Mouse (Mus musculus) gonadal fat pad, adult 2 months (tissue): ENCODE measurements around the gene Cd79b. TPM values are rescaled to one million over a fixed set of nuclear protein-coding genes. Genes with fewer than 3 reads are reported as not detected.

Experiments
- DNase-seq: peaks from one replicate; pipeline ENCODE4 v3.0.0-alpha.2; 2012; ENCODE audit warnings: low read depth
- polyA plus RNA-seq: library from polyadenylated mRNA; depleted of rRNA; stranded (reverse); fragments of >200 nt; gene quantifications from 2 replicates; pipeline ENCODE4 v1.2.3, GENCODE M21; 2012; rRNA removed

Cd79b gene
- polyA plus RNA-seq, 1 experiment: 3.8 TPM

DNA sequence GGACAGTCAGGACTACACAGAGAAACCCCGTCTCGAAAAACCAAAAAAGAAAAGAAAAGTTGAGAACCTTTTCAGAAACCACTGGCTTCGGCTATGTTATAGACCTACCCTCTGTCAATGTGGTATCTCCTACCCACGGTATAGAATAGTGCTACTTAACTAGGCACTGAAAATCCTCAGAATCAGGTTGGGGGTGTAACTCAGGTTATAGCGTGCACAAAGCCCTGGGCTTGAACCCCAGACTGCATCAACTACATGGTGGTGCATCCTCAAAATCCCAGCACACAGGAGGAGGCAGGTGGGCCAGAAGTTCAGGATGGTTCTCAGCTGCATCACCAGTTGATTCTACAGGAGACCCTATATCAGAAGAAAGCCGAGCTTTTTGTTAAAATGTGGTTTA, 40.8 kb downstream of the Cd79b start:
- no peak for DNase-seq

GRCm38 (mm10) chr11:106273311-106273684, 41.3 kb downstream of the Cd79b start:
- DNase-seq: no peak

DNA sequence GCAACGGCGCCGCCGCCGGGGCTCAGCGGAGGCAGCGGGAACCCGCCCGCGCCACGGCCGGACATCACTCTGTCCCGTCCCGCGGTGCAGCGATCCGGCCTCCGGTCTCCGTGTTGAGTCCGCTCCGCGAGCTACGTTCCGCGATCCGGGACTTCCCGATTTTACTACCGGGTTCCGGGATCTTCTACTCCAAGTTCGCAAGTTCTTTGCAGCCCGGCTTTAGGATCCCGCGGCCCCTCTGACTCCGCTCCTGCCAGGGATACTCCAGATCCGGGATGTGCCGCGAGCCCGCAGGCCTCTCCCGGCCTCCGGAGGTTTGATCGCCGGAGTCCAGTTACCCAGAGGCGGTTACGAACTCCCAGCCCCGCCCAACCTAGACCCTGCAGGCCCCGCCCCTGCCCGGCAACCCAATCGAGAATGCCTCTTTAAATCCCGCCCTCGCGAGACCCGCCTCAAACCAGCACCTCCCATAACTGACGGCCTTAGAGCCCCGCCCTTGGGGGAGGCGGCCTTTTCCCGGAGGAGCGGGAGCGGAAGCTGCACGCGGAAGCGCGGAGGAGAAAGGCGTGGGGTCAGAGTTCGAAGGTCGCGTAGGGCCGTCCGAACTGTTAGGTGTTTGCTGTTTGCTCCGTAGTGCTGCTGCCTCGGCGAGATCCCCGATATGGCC, 41.8 kb downstream of the Cd79b start, which contains the start of gene Smarcd2:
Gene Smarcd2, minus strand, starts transcription at position 329 of the 667 bp plus-strand sequence.
- DNase-seq: no peak

DNA sequence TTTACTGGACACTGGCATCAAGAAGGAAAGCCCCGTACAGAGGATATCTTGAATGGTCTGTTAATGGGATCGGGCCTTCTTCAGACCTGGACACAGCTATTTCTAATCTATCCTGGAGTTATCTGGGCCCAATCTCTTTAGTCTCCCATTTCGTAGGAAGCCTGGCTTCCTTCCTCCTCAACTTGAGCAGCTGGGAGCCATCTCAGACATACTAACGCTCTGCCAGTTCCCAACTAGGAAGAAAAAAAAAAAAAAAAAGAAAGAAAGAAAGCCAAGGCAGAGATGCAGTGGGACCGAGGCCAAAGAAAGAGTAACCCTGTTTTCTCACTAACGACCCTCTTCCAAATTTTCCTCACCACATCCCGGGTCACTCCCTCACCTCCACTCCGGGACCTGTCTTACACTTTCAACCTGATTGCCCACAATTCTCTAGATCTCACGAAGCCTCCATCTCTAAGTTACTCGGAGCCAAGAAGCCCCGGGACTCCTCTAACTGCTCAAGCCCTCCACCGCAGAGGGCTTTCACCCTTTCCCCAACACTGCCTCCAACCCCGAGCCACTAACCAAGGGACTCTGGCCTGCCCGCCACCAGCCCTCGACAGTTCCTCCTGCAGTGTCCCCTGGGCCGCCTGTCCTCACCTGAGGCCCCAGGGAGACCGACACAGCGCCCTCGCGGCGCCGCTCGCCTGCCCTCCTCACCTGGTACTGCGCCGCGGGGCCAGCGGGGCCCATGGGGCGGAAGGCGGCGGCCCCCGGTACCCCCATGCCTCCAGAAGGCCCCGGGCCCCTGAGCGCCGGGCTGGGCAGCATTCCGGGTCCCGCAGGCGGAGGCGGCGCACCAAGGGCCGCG, 42.5 kb downstream of the Cd79b start:
- DNase-seq: no peak

DNA sequence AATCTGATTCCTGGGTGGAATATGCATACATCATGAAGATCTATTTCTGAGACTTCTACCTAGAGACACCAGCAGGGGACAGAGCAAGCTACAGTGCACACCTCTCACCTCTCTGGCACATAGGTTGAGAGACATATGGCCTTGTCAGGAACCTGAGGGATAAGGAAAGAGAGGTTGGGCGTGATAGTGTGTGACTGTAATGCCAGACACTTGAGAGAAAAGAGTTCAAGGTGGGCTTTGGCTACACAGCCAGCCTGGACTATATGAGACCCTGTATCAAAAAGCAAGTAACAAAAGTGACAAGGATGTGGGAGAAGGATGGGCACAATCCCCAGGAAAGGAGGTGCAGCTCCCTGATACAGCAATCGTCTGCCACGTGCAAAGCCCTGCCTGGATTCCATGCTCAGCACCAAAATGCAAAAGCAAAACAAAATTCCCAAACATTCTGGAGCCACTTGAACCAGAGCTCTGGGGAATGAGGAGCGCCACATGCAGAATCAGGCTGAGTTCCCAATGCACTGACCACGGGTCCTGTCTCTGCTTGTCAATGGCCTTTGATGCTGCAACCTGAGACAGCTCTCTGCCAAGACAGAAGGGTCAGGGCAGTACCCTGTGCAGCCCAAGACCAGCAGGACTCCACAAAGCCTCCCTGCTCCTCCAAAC, 43.3 kb downstream of the Cd79b start:
- DNase-seq: no peak

DNA sequence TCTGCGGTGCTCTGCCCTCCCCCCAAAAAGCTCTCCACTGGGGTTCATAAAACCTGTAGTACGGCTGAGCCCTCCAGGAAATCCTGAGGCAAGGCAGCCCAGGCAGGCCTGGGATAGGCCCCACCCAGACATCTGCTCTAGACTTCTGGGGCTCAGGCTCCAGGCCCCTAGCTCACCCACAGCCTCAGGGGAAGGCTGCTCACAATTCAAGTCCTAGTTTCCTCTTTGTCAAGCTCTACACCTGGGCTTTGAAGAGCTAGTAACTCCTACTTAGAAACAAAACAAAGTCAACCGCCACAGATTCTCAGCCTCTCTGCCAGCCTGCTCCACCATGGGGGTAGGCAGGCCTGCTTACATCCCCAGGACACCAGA, 45.5 kb downstream of the Cd79b start:
- DNase-seq: no peak

DNA sequence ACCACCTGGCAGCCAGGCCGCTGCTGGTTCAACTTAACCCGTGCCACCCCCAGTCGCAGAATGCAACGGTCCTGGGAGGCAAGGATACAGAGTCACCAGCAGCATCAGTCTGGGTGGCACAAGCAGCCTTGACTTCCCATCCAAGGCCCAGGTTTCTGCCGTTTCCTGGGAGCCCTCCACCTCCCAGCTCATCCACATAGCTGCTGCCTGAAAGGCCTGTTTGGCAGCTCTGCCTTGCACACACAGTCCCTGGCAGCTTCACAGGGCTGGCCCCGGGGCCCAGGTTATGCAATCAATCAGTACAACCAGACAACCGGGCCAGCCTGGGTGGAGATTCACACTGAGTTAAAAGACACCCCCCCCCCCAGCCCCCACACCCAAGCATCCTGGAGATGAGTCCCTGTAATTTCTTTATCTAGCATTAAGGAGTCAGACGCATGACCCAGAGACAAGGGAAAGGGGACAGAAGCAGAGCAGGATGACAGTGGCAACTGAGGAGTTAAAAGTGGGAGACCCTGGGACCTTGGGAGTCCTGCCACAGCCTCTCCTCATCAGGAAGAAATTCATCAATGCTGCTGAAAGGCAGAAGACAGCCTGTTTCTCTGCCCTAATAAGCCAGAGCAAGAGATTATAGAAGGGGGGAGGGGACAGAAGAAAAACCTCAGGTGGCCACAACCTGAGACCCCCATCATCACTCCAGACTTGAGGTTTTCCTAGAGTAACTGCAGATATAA, 46.1 kb downstream of the Cd79b start:
- DNase-seq: peak; percentile 85

GRCm38 (mm10) chr11:106267871-106268270, 46.7 kb downstream of the Cd79b start:
- DNase-seq: no peak

DNA sequence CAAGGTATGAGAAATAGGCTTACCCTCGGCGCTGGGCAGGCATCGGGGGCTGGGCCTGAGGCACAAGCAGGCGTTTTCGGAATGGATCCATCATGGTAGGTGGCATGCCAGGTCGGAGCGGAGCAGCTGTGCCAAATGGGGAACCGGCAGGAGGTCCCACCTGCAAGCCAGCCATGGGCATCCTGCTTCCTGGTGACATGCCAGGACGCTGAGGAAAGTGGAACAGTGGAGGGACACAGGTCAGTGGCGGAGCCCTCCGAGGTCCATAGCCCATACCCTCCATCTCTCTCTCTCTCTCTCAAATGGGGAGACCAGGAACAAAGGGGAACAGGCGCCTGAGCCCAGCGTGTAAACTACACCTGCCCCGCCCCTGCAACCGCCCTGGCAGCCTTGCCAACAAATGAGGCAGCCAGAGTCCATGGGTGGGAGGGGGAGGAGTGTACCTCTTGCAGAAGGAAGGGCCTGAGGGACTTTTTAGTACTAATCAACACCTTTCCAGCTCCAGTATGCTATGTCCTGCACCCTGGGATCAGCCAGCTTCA, 47.2 kb downstream of the Cd79b start:
- DNase-seq: no peak

DNA sequence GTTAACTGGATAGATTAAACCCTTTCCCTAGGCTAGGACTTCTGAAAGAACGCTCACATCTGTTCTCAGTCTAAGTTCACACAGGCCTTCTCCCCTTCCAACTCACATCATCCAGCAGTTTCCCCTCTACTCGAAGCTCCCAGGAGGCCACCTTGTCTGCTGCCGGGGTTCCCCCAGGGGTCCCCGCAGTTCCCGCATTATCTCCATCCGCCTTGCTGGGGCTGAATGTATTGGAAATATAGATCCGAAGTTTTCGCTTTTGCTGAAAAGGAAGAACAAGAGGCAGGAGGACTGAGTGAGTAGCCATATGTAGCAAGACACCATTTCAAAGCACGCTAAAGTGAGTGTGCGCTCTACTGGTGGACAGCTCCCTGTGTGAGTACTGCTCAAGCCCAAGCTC, 48.1 kb downstream of the Cd79b start:
- no peak for DNase-seq

GRCm38 (mm10) chr11:106265570-106265969, 49.0 kb downstream of the Cd79b start:
- no peak for DNase-seq

DNA sequence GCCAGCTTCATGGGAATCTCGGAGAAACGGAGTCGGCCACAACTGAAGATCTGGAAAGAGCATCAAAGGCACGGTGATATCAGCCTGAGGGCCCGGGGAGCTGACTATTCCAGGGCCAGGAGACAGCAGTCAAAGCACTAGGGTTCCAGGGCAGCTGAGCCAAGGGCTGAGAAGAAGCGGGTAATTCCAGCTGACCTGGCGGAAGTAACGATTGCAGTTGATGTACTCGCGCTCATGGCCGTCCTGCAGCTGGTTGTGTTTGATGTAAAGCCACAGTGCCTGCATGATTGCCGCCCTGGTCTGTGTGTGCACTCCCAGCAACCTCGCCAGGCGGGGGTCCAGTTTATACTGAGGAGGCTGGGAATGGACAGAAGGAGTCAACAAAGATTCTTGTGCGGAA, 49.6 kb downstream of the Cd79b start:
- DNase-seq: no peak

DNA sequence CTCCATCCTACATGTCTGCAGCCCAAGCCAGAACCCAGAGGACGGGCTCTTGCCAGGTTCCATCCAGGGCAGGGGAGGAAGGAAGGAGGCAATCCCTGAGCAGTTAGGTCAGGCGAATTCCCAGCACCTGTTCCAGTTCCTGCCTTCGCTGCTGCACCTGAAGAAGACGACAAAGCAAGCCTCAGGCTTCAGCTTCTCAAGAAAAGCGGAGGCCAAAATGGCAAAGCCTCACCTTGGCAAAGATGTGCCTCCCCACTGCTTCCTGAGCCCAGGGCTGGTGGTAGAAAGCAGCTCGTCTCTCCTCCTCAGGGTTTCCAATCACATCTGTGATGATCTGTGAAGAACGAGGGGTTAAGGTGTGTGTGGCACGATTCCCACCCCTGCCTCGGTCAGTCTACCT, 50.6 kb downstream of the Cd79b start:
- DNase-seq: no peak

Other genes with a start within 250 kb of the Cd79b start
- gene Taco1, start 248.7 kb downstream of the Cd79b start, polyA plus RNA-seq: 11.1 and 11.5 TPM in 2 replicates
- 40.4 and 48.1 TPM in 2 replicates for gene Map3k3, start 230.1 kb downstream of the Cd79b start, polyA plus RNA-seq
- gene Gm10840, start 153.9 kb downstream of the Cd79b start, polyA plus RNA-seq: 2.0 TPM in 1 of 2 replicates, not detected in the other
- gene Limd2, start 153.9 kb downstream of the Cd79b start, polyA plus RNA-seq: 32.5 and 36.3 TPM in 2 replicates
- 35.8 and 38.6 TPM in 2 replicates for gene Strada, start 112.6 kb downstream of the Cd79b start, polyA plus RNA-seq
- 17.7 and 19.2 TPM in 2 replicates for gene Ccdc47, start 98.4 kb downstream of the Cd79b start, polyA plus RNA-seq
- 14.3 and 16.8 TPM in 2 replicates for gene Ddx42, start 97.8 kb downstream of the Cd79b start, polyA plus RNA-seq
- gene Ftsj3, start 58.7 kb downstream of the Cd79b start, polyA plus RNA-seq: 24.3 and 30.3 TPM in 2 replicates
- gene Psmc5, start 58.6 kb downstream of the Cd79b start, polyA plus RNA-seq: 64.0 and 70.2 TPM in 2 replicates
- 115 and 116 TPM in 2 replicates for gene Smarcd2, start 41.8 kb downstream of the Cd79b start, polyA plus RNA-seq
- gene Tcam1, start 38.1 kb downstream of the Cd79b start, polyA plus RNA-seq: 0.45 and 0.61 TPM in 2 replicates
- not detected in 2 replicates for gene Gh, start 12.9 kb downstream of the Cd79b start, polyA plus RNA-seq
- 0.36 and 0.60 TPM in 2 replicates for gene Scn4a, start 38.5 kb upstream of the Cd79b start, polyA plus RNA-seq
- gene Prr29, start 50.7 kb upstream of the Cd79b start, polyA plus RNA-seq: 5.3 and 11.3 TPM in 2 replicates
- gene Icam2, start 73.3 kb upstream of the Cd79b start, polyA plus RNA-seq: 27.4 and 41.4 TPM in 2 replicates
- 52.6 and 66.8 TPM in 2 replicates for gene Ern1, start 173.1 kb upstream of the Cd79b start, polyA plus RNA-seq